Mouse (Mus musculus): ENCODE measurements at regions not wholly inside any gene's neighbourhood (a gene's known extent, or its start where the extent isn't known, plus 50 kb on each side); places are given as distances from the start of the nearest gene placed in this dataset.
A peak's percentile ranks its signal among the peaks of the same experiment; 100 is the strongest.

DNA sequence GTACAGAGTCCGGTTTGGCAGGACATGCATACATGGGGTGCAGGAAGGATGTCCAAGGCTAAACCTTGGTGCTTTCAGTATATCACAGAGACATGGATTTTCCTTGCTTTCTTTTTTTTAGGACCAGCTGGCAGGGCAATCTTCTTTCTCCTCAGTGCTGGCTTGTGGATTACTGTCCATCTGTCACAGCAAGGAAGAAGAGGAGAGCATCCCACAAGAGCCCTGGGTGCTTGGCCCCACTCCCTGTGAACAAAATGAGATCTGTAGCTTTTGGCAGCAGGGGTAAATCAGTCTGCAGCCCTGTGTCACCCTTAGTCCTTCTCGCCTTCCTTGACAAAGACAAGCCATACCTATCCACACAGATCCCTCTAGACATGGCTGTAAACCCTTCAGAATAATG lies 115.5 kb downstream of the Cd83 start:
- no peaks in the 10 kb centered on the region for H3K36me3 ChIP-seq (ENCODE audit: control insufficient read depth, insufficient read depth, low read length, poor library complexity, severe bottlenecking)
- no peak for DNase-seq (ENCODE audit: low read depth, low spot score)

GRCm38 (mm10) chr13:43900758-43901157 lies 116.2 kb downstream of the Cd83 start:
- peak; percentile 67 for DNase-seq (ENCODE audit: low read depth, low spot score)
- no peaks in the 10 kb centered on the region for H3K27me3 ChIP-seq (ENCODE audit: control insufficient read depth, insufficient read depth, low read length, poor library complexity, severe bottlenecking)

More for the DNA sequence above, 115.5 kb downstream of the Cd83 start:
- no peaks in the 10 kb centered on the region for H3K27me3 ChIP-seq (ENCODE audit: control insufficient read depth, insufficient read depth, low read length, poor library complexity, severe bottlenecking)

DNA sequence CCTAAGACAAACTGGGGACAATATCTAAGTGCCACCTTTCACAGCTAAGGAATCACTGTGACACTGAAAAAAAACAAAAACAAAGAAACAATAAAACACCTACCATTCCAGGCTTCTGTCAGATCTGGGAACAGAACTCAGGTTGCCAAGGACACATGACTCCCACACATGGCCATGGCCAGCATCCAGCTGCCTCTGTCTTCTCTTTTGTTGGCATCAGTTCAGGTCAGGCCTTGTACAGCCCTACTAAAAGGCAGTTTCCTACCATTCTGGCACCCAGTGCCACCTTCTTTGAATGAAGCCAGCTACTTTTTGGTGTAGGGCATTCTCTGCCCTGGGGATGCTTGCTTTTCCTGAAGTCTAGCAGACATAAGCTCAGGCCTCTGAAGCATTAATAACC lies 118.8 kb downstream of the Cd83 start:
- DNase-seq (ENCODE audit: low read depth, low spot score): no peak
- H3K36me3 ChIP-seq (ENCODE audit: control insufficient read depth, insufficient read depth, low read length, poor library complexity, severe bottlenecking): no peaks in the 10 kb centered on the region
- H3K27me3 ChIP-seq (ENCODE audit: control insufficient read depth, insufficient read depth, low read length, poor library complexity, severe bottlenecking): no peaks in the 10 kb centered on the region

More at GRCm38 (mm10) chr13:43900758-43901157, 116.2 kb downstream of the Cd83 start:
- H3K36me3 ChIP-seq (ENCODE audit: control insufficient read depth, insufficient read depth, low read length, poor library complexity, severe bottlenecking): no peaks in the 10 kb centered on the region

- DNase-seq (ENCODE audit: low read depth, low spot score): no peak
- H3K36me3 ChIP-seq (ENCODE audit: control insufficient read depth, insufficient read depth, low read length, poor library complexity, severe bottlenecking): no peaks in the 10 kb centered on the region
- H3K27me3 ChIP-seq (ENCODE audit: control insufficient read depth, insufficient read depth, low read length, poor library complexity, severe bottlenecking): no peaks in the 10 kb centered on the region
Observed at GRCm38 (mm10) chr13:43904291-43904690, 119.7 kb downstream of the Cd83 start.

DNA sequence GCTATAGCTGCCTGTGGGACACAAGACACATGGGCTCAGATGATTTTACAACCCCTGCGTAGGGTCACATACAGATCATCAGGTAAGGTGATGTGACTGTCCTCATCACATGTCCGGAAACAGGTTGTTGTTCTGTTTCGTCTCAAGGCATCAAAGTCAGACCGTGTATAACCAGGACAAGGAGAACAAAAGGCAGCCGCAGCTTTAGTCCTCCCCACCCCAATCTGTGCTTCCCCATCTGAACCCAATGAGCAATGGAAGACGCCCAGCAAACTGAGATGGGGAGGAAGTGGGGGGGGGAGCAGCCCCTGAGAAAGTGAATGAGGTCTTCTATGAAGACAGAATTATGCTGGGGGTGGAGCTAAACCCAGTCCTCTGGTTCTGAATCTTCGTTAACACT lies 121.7 kb downstream of the Cd83 start:
- Histone ChIP-seq H3K27me3 (ENCODE audit: control insufficient read depth, insufficient read depth, low read length, poor library complexity, severe bottlenecking) (no peaks in the 10 kb centered on the region), H3K36me3 (ENCODE audit: control insufficient read depth, insufficient read depth, low read length, poor library complexity, severe bottlenecking) (no peaks in the 10 kb centered on the region)
- peak; percentile 48 for DNase-seq (ENCODE audit: low read depth, low spot score)

DNA sequence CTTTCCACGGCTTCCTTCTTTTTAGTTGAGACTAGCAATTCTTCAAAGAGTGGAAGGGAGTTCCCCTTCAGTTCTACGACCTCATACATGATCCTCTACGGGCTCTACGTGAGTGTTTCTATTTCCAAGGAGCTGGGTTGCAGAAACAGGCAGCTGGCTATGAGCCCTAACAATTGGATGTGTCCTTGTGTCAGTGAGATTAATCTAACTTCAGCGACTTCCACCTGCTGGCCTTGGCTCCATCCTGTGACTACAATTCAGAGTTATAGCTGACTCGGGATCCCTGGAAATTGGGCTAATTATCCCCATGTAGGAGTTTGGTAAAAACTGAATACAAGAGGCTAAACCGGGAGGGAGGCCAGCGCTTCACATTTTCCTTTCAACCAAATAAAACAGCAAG lies 122.8 kb downstream of the Cd83 start:
- no peaks in the 10 kb centered on the region for H3K27me3 ChIP-seq (ENCODE audit: control insufficient read depth, insufficient read depth, low read length, poor library complexity, severe bottlenecking)
- no peak for DNase-seq (ENCODE audit: low read depth, low spot score)
- no peaks in the 10 kb centered on the region for H3K36me3 ChIP-seq (ENCODE audit: control insufficient read depth, insufficient read depth, low read length, poor library complexity, severe bottlenecking)

DNA sequence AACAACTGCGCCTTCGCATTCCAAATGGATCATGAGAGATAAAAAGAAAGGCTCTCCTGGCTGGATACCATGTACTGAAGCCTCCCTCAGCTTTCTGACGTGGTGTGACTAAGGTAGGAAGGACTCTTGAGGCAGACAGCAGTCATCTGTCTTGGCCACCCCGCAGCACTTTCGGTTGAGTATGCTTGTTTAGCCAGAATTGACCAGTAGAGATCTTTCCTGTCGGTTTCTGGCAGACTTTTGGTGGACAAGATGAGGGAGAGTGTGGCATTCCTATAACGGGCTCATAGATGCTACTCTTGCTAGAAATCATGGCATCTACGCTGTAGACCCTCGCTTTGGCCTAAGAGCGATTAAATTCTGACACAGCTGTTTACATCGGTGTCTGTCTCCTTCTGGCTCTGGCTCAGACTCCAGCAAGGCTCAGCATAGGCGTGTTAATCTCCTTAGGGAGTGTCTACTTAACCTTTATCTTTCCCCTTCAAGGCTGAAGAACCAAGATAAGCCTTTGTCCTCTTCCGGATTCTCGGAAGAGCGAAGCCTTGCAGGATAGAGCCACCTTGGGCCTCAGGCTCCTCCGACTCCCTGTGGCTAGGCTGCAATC lies 123.6 kb downstream of the Cd83 start:
- H3K36me3 ChIP-seq (ENCODE audit: control insufficient read depth, insufficient read depth, low read length, poor library complexity, severe bottlenecking): no peaks in the 10 kb centered on the region
- H3K27me3 ChIP-seq (ENCODE audit: control insufficient read depth, insufficient read depth, low read length, poor library complexity, severe bottlenecking): no peaks in the 10 kb centered on the region
- no peak for DNase-seq (ENCODE audit: low read depth, low spot score)

GRCm38 (mm10) chr13:43909933-43910332 lies 125.4 kb downstream of the Cd83 start:
- Histone ChIP-seq H3K27me3 (ENCODE audit: control insufficient read depth, insufficient read depth, low read length, poor library complexity, severe bottlenecking) (no peaks in the 10 kb centered on the region), H3K36me3 (ENCODE audit: control insufficient read depth, insufficient read depth, low read length, poor library complexity, severe bottlenecking) (no peaks in the 10 kb centered on the region)
- no peak for DNase-seq (ENCODE audit: low read depth, low spot score)

- no peaks in the 10 kb centered on the region for H3K36me3 ChIP-seq (ENCODE audit: control insufficient read depth, insufficient read depth, low read length, poor library complexity, severe bottlenecking)
- no peaks in the 10 kb centered on the region for H3K27me3 ChIP-seq (ENCODE audit: control insufficient read depth, insufficient read depth, low read length, poor library complexity, severe bottlenecking)
- no peak for DNase-seq (ENCODE audit: low read depth, low spot score)
Observed at GRCm38 (mm10) chr13:43913476-43913875, 128.9 kb downstream of the Cd83 start.

- peak; percentile 55 for DNase-seq (ENCODE audit: low read depth, low spot score)
Observed at GRCm38 (mm10) chr13:43919781-43920420, 135.3 kb downstream of the Cd83 start.

DNA sequence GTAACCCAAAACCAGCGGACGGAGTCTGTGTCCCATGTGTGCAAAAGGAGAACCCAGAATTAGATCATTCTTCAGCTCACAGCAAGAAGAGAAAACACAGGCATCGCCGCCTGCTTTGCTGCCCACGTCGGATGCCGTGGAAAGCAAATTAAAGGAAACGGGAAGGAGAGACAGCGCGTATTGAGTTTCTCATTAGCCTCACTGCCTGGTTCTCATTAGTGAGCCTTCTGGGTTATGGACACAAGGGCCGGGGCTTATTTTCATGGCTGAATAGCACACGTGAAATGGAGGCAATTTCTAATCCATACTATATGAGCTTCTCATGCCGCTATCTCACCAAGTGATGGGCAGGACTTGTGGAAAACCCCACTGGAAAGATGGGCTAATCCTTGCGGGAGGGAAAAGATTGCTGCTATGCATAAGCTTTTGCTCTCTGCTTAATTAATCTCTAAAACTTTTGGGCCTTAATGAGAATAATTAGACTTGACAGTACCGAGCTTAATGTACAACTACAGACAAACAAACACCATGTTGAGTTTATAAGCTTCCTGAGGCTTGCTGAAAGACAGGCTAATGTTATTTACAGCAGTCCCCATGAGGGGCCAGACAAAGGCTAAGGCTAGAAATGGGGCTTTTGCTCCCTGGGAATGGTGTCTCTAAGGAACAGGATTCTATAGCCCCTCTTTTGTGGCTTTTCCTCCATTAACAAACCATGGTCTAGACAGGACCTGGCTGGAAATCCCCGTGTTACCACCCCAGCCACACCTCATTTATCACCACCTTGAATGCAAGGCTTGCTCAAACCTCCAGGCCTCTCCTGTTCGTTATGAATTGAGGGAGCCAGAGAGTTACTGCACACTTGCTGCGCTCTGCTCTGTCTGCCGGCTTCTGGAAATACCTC lies 145.8 kb downstream of the Cd83 start:
- Histone ChIP-seq H3K27me3 (ENCODE audit: control insufficient read depth, insufficient read depth, low read length, poor library complexity, severe bottlenecking) (no peaks in the 10 kb centered on the region), H3K36me3 (ENCODE audit: control insufficient read depth, insufficient read depth, low read length, poor library complexity, severe bottlenecking) (no peaks in the 10 kb centered on the region)
- DNase-seq (ENCODE audit: low read depth, low spot score): no peak

More at GRCm38 (mm10) chr13:43919781-43920420, 135.3 kb downstream of the Cd83 start:
- H3K27me3 ChIP-seq (ENCODE audit: control insufficient read depth, insufficient read depth, low read length, poor library complexity, severe bottlenecking): no peaks in the 10 kb centered on the region
- H3K36me3 ChIP-seq (ENCODE audit: control insufficient read depth, insufficient read depth, low read length, poor library complexity, severe bottlenecking): no peaks in the 10 kb centered on the region

- Histone ChIP-seq H3K27me3 (ENCODE audit: control insufficient read depth, insufficient read depth, low read length, poor library complexity, severe bottlenecking) (no peaks in the 10 kb centered on the region), H3K36me3 (ENCODE audit: control insufficient read depth, insufficient read depth, low read length, poor library complexity, severe bottlenecking) (no peaks in the 10 kb centered on the region)
- no peak for DNase-seq (ENCODE audit: low read depth, low spot score)
Observed at GRCm38 (mm10) chr13:43932946-43933345, 148.4 kb downstream of the Cd83 start.

- no peaks in the 10 kb centered on the region for H3K27me3 ChIP-seq (ENCODE audit: control insufficient read depth, insufficient read depth, low read length, poor library complexity, severe bottlenecking)
- no peak for DNase-seq (ENCODE audit: low read depth, low spot score)
- no peaks in the 10 kb centered on the region for H3K36me3 ChIP-seq (ENCODE audit: control insufficient read depth, insufficient read depth, low read length, poor library complexity, severe bottlenecking)
Observed at GRCm38 (mm10) chr13:43935284-43935683, 150.7 kb downstream of the Cd83 start.

- H3K36me3 ChIP-seq (ENCODE audit: control insufficient read depth, insufficient read depth, low read length, poor library complexity, severe bottlenecking): no peaks in the 10 kb centered on the region
- no peak for DNase-seq (ENCODE audit: low read depth, low spot score)
- H3K27me3 ChIP-seq (ENCODE audit: control insufficient read depth, insufficient read depth, low read length, poor library complexity, severe bottlenecking): no peaks in the 10 kb centered on the region
Observed at GRCm38 (mm10) chr13:43936504-43936903, 151.9 kb downstream of the Cd83 start.

DNA sequence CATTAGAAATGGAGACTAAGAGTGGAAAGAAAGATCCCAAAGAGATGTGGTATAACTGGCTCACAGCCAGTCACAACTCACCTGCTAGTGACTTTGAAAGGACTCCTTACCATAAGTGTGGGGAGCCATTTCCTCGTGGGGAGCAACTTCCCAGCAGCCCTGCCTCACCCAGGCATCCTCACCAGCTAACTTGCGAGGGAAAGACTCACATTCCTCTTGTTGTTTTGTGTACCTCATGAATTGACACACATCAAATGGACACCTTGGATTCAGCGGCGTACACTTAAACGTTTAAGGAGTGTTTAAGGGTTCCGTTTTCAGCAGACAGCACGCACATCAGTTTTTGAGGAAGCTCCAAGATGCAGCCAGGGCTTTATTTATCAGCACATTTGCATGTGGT lies 154.0 kb downstream of the Cd83 start:
- DNase-seq (ENCODE audit: low read depth, low spot score): no peak
- no peaks in the 10 kb centered on the region for H3K27me3 ChIP-seq (ENCODE audit: control insufficient read depth, insufficient read depth, low read length, poor library complexity, severe bottlenecking)
- no peaks in the 10 kb centered on the region for H3K36me3 ChIP-seq (ENCODE audit: control insufficient read depth, insufficient read depth, low read length, poor library complexity, severe bottlenecking)

Data from splenic B cell, adult 2 months (primary cell).